Mouse (Mus musculus) kidney, embryonic 14.5 days (tissue): ENCODE measurements around the gene Aox2. TPM values are rescaled to one million over a fixed set of nuclear protein-coding genes. Genes with fewer than 3 reads are reported as not detected.

Experiments used
- ATAC-seq: fragments of 200-750 bp; cut with Nextera tagmentation; 2 replicates; pipeline ENCODE4 v1.8.0; 2017; ENCODE audit warnings: moderate number of reproducible peaks, mild to moderate bottlenecking, moderate TSS enrichment, moderate library complexity; ENCODE audit not compliant: low FRiP score, low TSS enrichment
- H3K27ac ChIP-seq: fragments of 300-500 bp; sonication (generic); 2 replicates; pipeline ENCODE4 v1.5.1; 2014; ENCODE audit warnings: low read depth, mild to moderate bottlenecking, low read length, moderate library complexity, mixed read lengths
- H3K27me3 ChIP-seq: fragments of 300-500 bp; sonication (generic); 2 replicates; pipeline ENCODE4 v1.6.1; 2014; ENCODE audit warnings: mild to moderate bottlenecking, low read length; ENCODE audit not compliant: control insufficient read depth, insufficient read depth
- H3K36me3 ChIP-seq: fragments of 300-500 bp; sonication (generic); 2 replicates; pipeline ENCODE4 v1.6.1; 2014; ENCODE audit warnings: low read length, mixed read lengths; ENCODE audit not compliant: control insufficient read depth, insufficient read depth
- H3K4me1 ChIP-seq: fragments of 300-500 bp; sonication (generic); 2 replicates; pipeline ENCODE4 v1.6.1; 2014; ENCODE audit warnings: low read length, mixed read lengths; ENCODE audit not compliant: control insufficient read depth, insufficient read depth
- H3K4me2 ChIP-seq: fragments of 300-500 bp; sonication (generic); replicated peaks from 2 replicates; pipeline ENCODE4 v1.6.1; 2014; ENCODE audit warnings: low read depth, mild to moderate bottlenecking, low read length
- H3K4me3 ChIP-seq: fragments of 300-500 bp; sonication (generic); 2 replicates; pipeline ENCODE4 v1.5.1; 2014; ENCODE audit warnings: mild to moderate bottlenecking, low read length
- H3K9ac ChIP-seq: fragments of 300-500 bp; sonication (generic); 2 replicates; pipeline ENCODE4 v1.6.1; 2014; ENCODE audit warnings: low read depth, mild to moderate bottlenecking, low read length, moderate library complexity
- H3K9me3 ChIP-seq: fragments of 300-500 bp; sonication (generic); 2 replicates; pipeline ENCODE4 v1.6.1; 2016; ENCODE audit warnings: low read length; ENCODE audit not compliant: control insufficient read depth
- WGBS: fragments of 180-500 bp; shearing (Covaris S2); extraction: QIAGEN DNeasy Blood & Tissue Kit; methylation state at CpG from one replicate; pipeline ENCODE4 v1.1.7; 2014; 5-methylcytosine and 5-hydroxymethylcytosine counted together
- polyA plus RNA-seq: library from polyadenylated mRNA; unstranded; fragments of >200 nt; fragmentation: Nextera tagmentation; extraction: Ambion mirVana; gene quantifications from 2 replicates; pipeline ENCODE4 v1.2.1, GENCODE M21; 2014

The Aox2 gene
- polyA plus RNA-seq, 1 experiment from 2014 or later = 0.12 TPM

DNA sequence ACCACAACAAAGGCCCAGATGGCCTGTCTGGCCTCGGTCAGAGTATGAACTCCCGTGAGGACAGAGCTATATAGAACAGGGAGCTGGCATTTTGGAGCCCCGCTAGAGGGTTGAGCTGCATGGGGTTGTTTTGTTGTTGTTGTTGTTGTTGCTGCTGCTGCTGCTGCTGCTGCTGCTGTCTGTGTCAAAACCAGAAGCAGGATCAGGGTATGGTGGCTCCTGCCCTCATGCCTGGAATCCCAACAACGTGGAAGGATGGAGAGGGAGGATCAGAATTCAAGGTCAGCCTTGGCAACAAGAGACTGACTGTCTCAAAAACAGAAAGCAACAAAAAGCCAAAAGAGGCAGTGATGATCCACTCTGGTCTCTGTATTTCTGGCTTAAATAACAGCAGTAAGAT, 18.7 kb downstream of the Aox2 start:
- Histone ChIP-seq H3K27me3 (no peaks in the 10 kb centered on the region), H3K36me3 (no peaks in the 10 kb centered on the region), H3K4me3 (no peak overlapping the region), H3K4me2 (no peak overlapping the region), H3K9me3 (no peaks in the 10 kb centered on the region), H3K9ac (no peak overlapping the region), H3K27ac (no peak overlapping the region), H3K4me1 (no peaks in the 10 kb centered on the region)
- ATAC-seq = no peak
- WGBS = 47% methylated on average over 4 of the region's 4 CpGs

DNA sequence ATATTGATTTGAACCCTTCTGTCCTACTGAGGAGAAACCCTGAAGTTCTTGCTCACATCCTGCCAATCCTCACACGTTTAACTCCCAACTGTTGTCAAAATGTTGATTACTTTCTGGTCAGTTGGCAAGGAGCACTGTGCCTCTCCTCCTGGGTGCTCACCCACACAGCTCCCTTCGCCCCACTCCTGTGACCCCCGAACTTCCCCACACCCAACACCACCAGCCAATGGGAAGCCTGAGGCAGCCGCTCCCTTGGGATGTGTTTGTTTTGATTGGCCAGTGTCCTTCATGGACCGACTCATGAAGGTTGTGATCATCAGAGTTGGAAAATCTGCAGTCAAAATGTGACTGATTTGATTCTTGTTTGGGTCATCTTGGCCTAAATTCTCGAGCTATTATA, 20.2 kb downstream of the Aox2 start:
- ATAC-seq = no peak
- Histone ChIP-seq H3K4me2 (no peak overlapping the region), H3K27me3 (no peaks in the 10 kb centered on the region), H3K4me1 (no peaks in the 10 kb centered on the region), H3K9ac (no peak overlapping the region), H3K27ac (no peak overlapping the region), H3K4me3 (no peak overlapping the region), H3K36me3 (no peaks in the 10 kb centered on the region), H3K9me3 (no peaks in the 10 kb centered on the region)
- 66% methylated on average over 6 of the region's 6 CpGs for WGBS

DNA sequence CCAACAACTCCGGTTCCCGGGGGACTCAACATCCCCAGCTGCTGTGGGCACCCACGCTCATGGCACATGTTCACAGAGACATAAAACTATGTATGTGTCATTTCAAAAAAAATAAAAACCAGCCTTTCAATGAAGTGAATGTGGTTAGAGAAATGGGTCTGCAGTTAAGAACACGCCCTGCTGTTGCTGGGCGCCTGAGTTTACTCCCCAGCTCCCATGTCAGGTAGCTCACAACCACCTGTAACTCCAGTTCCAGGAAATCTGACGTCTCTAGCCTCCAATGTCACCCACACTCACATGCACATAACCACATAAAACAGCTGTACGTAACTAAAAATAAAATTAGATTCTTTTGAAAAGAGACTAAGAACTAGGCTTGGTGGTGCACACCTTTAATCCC, 22.9 kb downstream of the Aox2 start:
- H3K4me3 ChIP-seq = no peak overlapping the region
- H3K9ac ChIP-seq = no peak overlapping the region
- no peak for ATAC-seq
- WGBS = 92% methylated on average over 7 of the region's 7 CpGs
- no peaks in the 10 kb centered on the region for H3K36me3 ChIP-seq
- no peaks in the 10 kb centered on the region for H3K9me3 ChIP-seq
- H3K27ac ChIP-seq = no peak overlapping the region
- H3K27me3 ChIP-seq = no peaks in the 10 kb centered on the region
- H3K4me2 ChIP-seq = no peak overlapping the region
- 0 out of 2 replicates have a peak, but pooled peaks cover 5% of the 10 kb centered on the region for H3K4me1 ChIP-seq

DNA sequence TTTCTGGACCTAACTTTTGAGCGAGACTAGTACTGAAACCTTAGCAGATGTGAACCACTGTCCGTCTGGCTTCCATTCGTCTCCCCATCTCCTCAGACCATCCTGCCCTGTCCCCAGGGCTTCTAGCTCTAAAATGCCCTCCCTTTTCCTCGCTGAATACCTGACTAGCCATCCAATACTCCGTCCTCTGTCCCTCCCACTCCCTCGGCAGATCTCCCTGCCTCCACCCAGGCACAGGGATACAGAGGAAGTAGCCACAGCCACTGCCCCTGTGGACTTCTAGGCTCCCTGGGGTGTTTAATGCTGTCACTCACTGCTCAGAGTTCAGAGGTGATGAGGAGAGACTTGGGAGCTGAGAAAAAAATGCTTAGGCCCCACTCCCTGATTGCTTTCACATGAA, 23.9 kb downstream of the Aox2 start:
- Histone ChIP-seq H3K4me3 (no peak overlapping the region), H3K36me3 (no peaks in the 10 kb centered on the region), H3K4me1 (0 out of 2 replicates have a peak, but pooled peaks cover 7% of the 10 kb centered on the region), H3K27me3 (no peaks in the 10 kb centered on the region), H3K9me3 (no peaks in the 10 kb centered on the region), H3K27ac (no peak overlapping the region), H3K4me2 (no peak overlapping the region), H3K9ac (no peak overlapping the region)
- ATAC-seq = no peak
- WGBS = 57% methylated on average over 6 of the region's 6 CpGs

DNA sequence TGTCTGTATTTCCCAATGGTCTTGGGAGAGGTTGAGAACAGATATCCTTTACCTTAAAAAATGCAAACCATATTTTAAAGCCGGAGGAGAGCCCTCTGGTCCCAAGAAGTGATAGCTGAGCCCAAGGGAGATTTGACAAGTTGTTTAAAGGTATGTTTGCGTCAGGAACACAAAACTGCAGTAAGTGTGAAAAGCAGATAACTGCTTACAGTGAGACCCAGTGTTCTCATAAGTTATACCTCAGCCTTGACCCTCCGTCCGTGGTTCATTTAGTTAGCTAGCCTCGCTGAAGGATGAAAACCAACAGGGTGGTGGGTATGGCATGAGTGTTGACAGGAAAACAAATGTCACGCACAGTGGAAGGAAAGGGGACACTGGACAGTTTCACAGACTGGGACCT, 24.9 kb downstream of the Aox2 start:
- ATAC-seq = no peak
- Histone ChIP-seq H3K27ac (no peak overlapping the region), H3K4me2 (no peak overlapping the region), H3K4me3 (no peak overlapping the region), H3K36me3 (no peaks in the 10 kb centered on the region), H3K9ac (no peak overlapping the region), H3K9me3 (no peaks in the 10 kb centered on the region), H3K4me1 (0 out of 2 replicates have a peak, but pooled peaks cover 7% of the 10 kb centered on the region), H3K27me3 (no peaks in the 10 kb centered on the region)
- WGBS = 80% methylated on average over 6 of the region's 6 CpGs

DNA sequence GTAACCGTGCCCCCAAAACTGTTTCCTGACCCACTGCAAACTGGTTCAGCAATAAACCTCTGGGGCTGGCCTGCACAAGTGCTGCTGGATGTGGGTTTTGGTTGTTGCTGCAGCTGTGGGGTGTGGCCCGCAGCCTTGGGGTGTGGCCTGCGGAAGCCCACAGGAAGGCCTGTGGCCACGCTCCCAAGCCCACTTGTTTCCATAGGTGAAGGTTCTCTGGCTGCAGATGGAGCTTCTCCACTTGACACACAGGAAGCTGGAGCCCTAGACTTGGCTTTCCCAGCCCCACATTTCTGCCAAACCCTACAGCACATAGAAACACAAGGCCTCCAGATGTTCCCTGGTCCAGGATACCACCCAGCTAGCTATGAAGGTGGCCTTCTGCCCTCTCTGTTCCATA, 25.6 kb downstream of the Aox2 start:
- H3K9me3 ChIP-seq = no peaks in the 10 kb centered on the region
- no peaks in the 10 kb centered on the region for H3K36me3 ChIP-seq
- H3K27ac ChIP-seq = no peak overlapping the region
- H3K4me1 ChIP-seq = 0 out of 2 replicates have a peak, but pooled peaks cover 7% of the 10 kb centered on the region
- no peak overlapping the region for H3K4me2 ChIP-seq
- no peak overlapping the region for H3K9ac ChIP-seq
- no peaks in the 10 kb centered on the region for H3K27me3 ChIP-seq
- peak; percentile 75; the same call in 1 of the 2 replicates for ATAC-seq
- H3K4me3 ChIP-seq = no peak overlapping the region
- 67% methylated on average over 4 of the region's 4 CpGs for WGBS

DNA sequence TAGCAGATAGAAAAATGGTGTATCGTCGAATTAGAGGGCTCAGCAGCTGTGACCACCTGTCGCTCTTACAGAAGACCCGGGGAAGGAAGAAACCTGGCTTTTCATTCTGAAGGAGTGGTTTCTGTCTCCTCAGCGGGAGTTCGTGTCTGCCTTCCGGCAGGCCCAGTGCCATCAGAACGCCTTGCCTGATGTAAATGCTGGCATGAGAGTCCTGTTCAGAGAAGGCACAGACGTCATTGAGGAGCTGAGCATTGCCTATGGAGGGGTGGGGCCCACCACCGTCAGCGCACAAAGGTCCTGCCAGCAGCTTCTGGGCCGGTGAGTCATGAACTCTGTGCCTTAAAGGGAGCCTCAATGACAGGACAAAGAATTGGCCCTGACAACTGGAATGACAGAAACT, 26.2 kb downstream of the Aox2 start:
- Histone ChIP-seq H3K4me3 (no peak overlapping the region), H3K9ac (no peak overlapping the region), H3K27ac (no peak overlapping the region), H3K36me3 (no peaks in the 10 kb centered on the region), H3K4me2 (no peak overlapping the region), H3K27me3 (no peaks in the 10 kb centered on the region), H3K9me3 (no peaks in the 10 kb centered on the region), H3K4me1 (0 out of 2 replicates have a peak, but pooled peaks cover 7% of the 10 kb centered on the region)
- WGBS = 64% methylated on average over 12 of the region's 12 CpGs
- no peak for ATAC-seq

DNA sequence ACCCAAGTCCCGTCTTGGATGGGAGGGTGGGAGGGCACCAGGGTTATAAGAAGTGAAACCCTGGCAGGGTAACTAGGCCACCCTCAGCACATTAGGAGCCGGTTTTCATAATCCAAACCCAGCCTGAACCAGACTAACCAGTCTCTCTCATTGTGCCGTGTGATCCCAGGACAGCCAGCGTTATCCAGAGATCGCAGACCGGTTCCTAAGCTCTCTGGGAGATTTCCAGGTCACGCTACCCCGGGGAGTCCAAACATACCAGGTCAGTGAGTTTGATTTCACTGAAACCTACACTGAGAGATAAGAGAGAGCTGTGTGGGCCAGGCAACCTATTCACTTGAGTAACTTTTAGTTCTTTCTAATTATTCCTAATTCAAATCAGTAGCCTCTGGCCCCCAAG, 29.1 kb downstream of the Aox2 start:
- Histone ChIP-seq H3K4me3 (no peak overlapping the region), H3K4me1 (0 out of 2 replicates have a peak, but pooled peaks cover 7% of the 10 kb centered on the region), H3K4me2 (no peak overlapping the region), H3K36me3 (no peaks in the 10 kb centered on the region), H3K9me3 (no peaks in the 10 kb centered on the region), H3K27me3 (no peaks in the 10 kb centered on the region), H3K9ac (no peak overlapping the region), H3K27ac (no peak overlapping the region)
- 58% methylated on average over 8 of the region's 8 CpGs for WGBS
- no peak for ATAC-seq

DNA sequence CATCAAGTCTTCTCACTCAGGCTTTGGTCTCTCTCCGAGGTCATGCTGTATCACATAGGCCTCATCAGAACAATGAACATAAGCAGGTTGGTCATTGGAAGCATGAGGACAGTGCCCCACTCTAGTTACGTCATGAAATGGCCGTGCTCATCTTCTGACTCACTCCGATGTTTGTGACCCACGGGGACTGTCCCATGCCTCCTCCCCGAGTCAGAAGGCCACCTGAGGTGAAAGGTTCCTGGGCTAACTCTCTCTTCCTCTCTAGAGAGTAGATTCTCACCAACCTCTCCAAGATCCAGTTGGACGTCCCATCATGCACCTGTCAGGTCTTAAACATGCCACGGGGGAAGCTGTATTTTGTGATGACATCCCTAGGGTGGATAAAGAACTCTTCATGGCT, 30.5 kb downstream of the Aox2 start:
- no peak for ATAC-seq
- no peak overlapping the region for H3K4me2 ChIP-seq
- H3K9ac ChIP-seq = no peak overlapping the region
- no peaks in the 10 kb centered on the region for H3K36me3 ChIP-seq
- no peak overlapping the region for H3K4me3 ChIP-seq
- H3K9me3 ChIP-seq = no peaks in the 10 kb centered on the region
- no peaks in the 10 kb centered on the region for H3K27me3 ChIP-seq
- WGBS = 94% methylated on average over 8 of the region's 8 CpGs
- H3K27ac ChIP-seq = no peak overlapping the region
- H3K4me1 ChIP-seq = 0 out of 2 replicates have a peak, but pooled peaks cover 5% of the 10 kb centered on the region
